Mouse (Mus musculus): ENCODE measurements around the gene Helz2.

DNA sequence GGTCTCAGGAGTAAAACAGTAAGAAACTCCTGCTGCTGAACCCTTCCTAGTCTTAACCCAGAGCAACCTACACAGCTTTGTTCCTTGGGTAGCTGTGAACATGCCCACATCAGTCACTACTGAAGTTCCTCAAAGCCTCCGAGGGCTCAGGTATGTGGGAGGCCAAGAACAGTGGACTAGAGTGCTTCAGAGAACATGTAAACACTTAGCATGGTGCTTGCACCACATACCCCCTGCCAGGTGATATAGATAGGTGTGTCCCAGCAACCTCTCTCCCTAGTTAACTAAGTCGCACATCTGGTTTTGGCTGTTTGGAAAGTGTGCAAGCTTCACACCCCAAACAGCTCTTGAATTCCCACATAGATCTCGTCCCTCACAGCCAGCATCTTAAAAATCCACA, 40.2 kb downstream of the Helz2 start:
- TF ChIP-seq EP300 (optimal IDR thresholded peaks at IDR 0.05) (no peak), CTCF (IDR thresholded peaks at IDR 0.05; ENCODE audit: low read depth) (no peak)
